9 mouse cellular contexts compared by ENCODE assay signal in the genomic region with DNA sequence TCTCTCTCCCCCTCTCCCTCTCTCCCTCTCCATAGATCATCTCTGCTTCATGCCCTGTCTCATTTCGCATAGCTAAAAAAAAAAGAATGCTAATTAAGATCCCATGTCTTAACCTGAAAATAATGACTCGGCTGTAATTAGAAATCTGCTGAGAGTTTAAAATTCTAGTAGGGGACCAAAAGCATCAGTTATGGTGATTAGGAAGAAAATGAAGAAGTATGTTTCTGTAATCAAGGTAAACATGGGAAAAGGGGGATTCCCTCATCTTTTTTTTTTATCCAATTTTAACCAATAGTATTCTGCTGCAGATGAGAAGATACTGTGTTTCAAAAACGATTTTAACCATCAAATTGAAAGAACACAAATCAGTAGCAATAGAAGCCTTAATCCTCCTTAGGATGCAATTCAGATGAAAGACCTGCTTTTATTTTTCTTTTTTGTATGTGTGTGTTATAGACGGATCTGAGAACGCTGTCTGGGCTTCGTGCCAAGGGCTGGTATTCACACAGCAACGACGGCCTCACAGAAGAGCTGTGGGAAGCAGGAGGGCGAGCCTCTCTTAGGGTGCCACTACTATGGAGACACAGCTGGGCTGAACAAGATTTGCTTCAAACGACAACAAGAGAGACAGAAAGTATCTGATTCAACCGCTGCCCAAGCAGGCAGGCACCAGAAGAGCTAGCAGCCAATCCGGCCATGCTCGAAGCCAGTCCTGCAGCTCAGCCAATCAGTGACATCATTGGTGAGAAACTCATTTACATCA.
DNase-seq lines count a peak whose midpoint lies in the region; ATAC-seq lines count a peak whose summit lies in the region.
"Had no signal": no experiment of that assay in that cellular context is flagged by ENCODE, and none has a peak within 500 bp of the region (broad histone marks: within the 10 kb centered on the region; RNA-seq: fewer than 3 reads in every experiment).

No protein-coding gene starts in this region.

- H3K27ac ChIP-seq in forebrain, embryonic 15.5 days (replicated peaks) = peak overlapping the region; percentile 98
- H3K27ac ChIP-seq in hindbrain, embryonic 14.5 days = peak overlapping the region; percentile 97
- H3K27ac ChIP-seq in midbrain, embryonic 12.5 days (replicated peaks) = peak overlapping the region; percentile 91
- no peak overlapping the region for H3K27ac ChIP-seq in stomach, embryonic 15.5 days

- H3K27me3 ChIP-seq in forebrain, embryonic 15.5 days = no peaks in the 10 kb centered on the region
- H3K27me3 ChIP-seq in hindbrain, embryonic 14.5 days (ENCODE audit: control insufficient read depth, insufficient read depth, low read length) = no peaks in the 10 kb centered on the region
- no peaks in the 10 kb centered on the region for H3K27me3 ChIP-seq in midbrain, embryonic 12.5 days
- no peaks in the 10 kb centered on the region for H3K27me3 ChIP-seq in stomach, embryonic 15.5 days (replicated peaks)

- H3K4me1 ChIP-seq in forebrain, embryonic 15.5 days = peaks cover 37% of the 10 kb centered on the region
- peaks cover 20% of the 10 kb centered on the region; the same call in 1 of the 2 replicates for H3K4me1 ChIP-seq in hindbrain, embryonic 14.5 days (replicated peaks; ENCODE audit: control insufficient read depth, insufficient read depth, low read length)
- peaks cover 40% of the 10 kb centered on the region for H3K4me1 ChIP-seq in midbrain, embryonic 12.5 days
- H3K4me1 ChIP-seq in stomach, embryonic 15.5 days = no peaks in the 10 kb centered on the region

- H3K9ac ChIP-seq in forebrain, embryonic 15.5 days (replicated peaks) = peak overlapping the region; percentile 54
- H3K9ac ChIP-seq in hindbrain, embryonic 14.5 days = peak overlapping the region; percentile 72
- peak overlapping the region; percentile 49; the same call in 1 of the 2 replicates for H3K9ac ChIP-seq in midbrain, embryonic 12.5 days (replicated peaks)
- no peak overlapping the region for H3K9ac ChIP-seq in stomach, embryonic 15.5 days

- H3K9me3 ChIP-seq in forebrain, embryonic 15.5 days = no peaks in the 10 kb centered on the region
- no peaks in the 10 kb centered on the region for H3K9me3 ChIP-seq in hindbrain, embryonic 14.5 days (ENCODE audit: control insufficient read depth, low read length)
- no peaks in the 10 kb centered on the region for H3K9me3 ChIP-seq in midbrain, embryonic 12.5 days
- H3K9me3 ChIP-seq in stomach, embryonic 15.5 days = no peaks in the 10 kb centered on the region

- peak; percentile 26 to 37 for DNase-seq in adrenal gland, adult 18-20 months (ENCODE audit: low spot score in 2 of 2)
- DNase-seq in cerebellum, adult 11 months = peak; percentile 64
- DNase-seq in hindbrain, embryonic 14.5 days (ENCODE audit: low spot score) = peak; percentile 84
- DNase-seq in left cerebral cortex, adult 11 months (ENCODE audit: low spot score) = peak; percentile 73
- DNase-seq in natural killer cell, adult 2 months (ENCODE audit: low spot score in 2 of 2) = no peak

- H3K4me3 ChIP-seq in forebrain, embryonic 15.5 days = peak overlapping the region; percentile 35
- H3K4me3 ChIP-seq in hindbrain, embryonic 14.5 days (replicated peaks; ENCODE audit: low read length) = peak overlapping the region; percentile 32
- H3K4me3 ChIP-seq in midbrain, embryonic 12.5 days = peak overlapping the region; percentile 31
- peak overlapping the region; percentile 19 for H3K4me3 ChIP-seq in stomach, embryonic 15.5 days (replicated peaks)

- H3K4me2 ChIP-seq in forebrain, embryonic 15.5 days (replicated peaks) = peak overlapping the region; percentile 56
- H3K4me2 ChIP-seq in hindbrain, embryonic 14.5 days (replicated peaks) = peak overlapping the region; percentile 62
- peak overlapping the region; percentile 43 for H3K4me2 ChIP-seq in midbrain, embryonic 12.5 days (replicated peaks)
- H3K4me2 ChIP-seq in stomach, embryonic 15.5 days = peak overlapping the region; percentile 45

- H3K36me3 ChIP-seq in forebrain, embryonic 15.5 days = no peaks in the 10 kb centered on the region
- H3K36me3 ChIP-seq in hindbrain, embryonic 14.5 days (replicated peaks; ENCODE audit: control insufficient read depth, insufficient read depth) = no peaks in the 10 kb centered on the region
- H3K36me3 ChIP-seq in midbrain, embryonic 12.5 days = no peaks in the 10 kb centered on the region
- H3K36me3 ChIP-seq in stomach, embryonic 15.5 days = no peaks in the 10 kb centered on the region

- peak; percentile 92 for ATAC-seq in forebrain, embryonic 15.5 days (replicated peaks)
- peak; percentile 88 for ATAC-seq in hindbrain, embryonic 14.5 days (ENCODE audit: low FRiP score)
- ATAC-seq in midbrain, embryonic 12.5 days (ENCODE audit: low FRiP score, low read depth) = peak; percentile 92
- ATAC-seq in stomach, embryonic 15.5 days (ENCODE audit: insufficient read depth, low FRiP score, low read depth) = peak; percentile 35; the same call in 1 of the 2 replicates
- ATAC-seq: Patski had no signal

- 2% methylated on average over 13 of the region's 13 CpGs for WGBS in forebrain, embryonic 15.5 days
- WGBS in hindbrain, embryonic 14.5 days = 8% methylated on average over 13 of the region's 13 CpGs
- WGBS in midbrain, embryonic 12.5 days = 16% methylated on average over 13 of the region's 13 CpGs
- 34% methylated on average over 13 of the region's 13 CpGs for WGBS in stomach, embryonic 15.5 days

Comparison
In these comparisons a context has a peak if more than half of its experiments do, and no peak if none do; other contexts are left out.
1. DNase-seq: peak in adrenal gland, adult 18-20 months (2 of 2), cerebellum, adult 11 months (single experiment), hindbrain, embryonic 14.5 days (single experiment) and left cerebral cortex, adult 11 months (single experiment); none in natural killer cell, adult 2 months (0 of 2).
2. ATAC-seq: peak in every context shown above with its lines; median percentile 92 in forebrain, embryonic 15.5 days; 92 in midbrain, embryonic 12.5 days; 88 in hindbrain, embryonic 14.5 days; 35 in stomach, embryonic 15.5 days.
3. Peak in every context shown above with its lines, with median percentiles within 50 percentile points of each other: H3K4me2 ChIP-seq and H3K4me3 ChIP-seq.